Mouse (Mus musculus): ENCODE measurements at regions not wholly inside any gene's neighbourhood (a gene's known extent, or its start where the extent isn't known, plus 50 kb on each side); places are given as distances from the start of the nearest gene placed in this dataset.

DNA sequence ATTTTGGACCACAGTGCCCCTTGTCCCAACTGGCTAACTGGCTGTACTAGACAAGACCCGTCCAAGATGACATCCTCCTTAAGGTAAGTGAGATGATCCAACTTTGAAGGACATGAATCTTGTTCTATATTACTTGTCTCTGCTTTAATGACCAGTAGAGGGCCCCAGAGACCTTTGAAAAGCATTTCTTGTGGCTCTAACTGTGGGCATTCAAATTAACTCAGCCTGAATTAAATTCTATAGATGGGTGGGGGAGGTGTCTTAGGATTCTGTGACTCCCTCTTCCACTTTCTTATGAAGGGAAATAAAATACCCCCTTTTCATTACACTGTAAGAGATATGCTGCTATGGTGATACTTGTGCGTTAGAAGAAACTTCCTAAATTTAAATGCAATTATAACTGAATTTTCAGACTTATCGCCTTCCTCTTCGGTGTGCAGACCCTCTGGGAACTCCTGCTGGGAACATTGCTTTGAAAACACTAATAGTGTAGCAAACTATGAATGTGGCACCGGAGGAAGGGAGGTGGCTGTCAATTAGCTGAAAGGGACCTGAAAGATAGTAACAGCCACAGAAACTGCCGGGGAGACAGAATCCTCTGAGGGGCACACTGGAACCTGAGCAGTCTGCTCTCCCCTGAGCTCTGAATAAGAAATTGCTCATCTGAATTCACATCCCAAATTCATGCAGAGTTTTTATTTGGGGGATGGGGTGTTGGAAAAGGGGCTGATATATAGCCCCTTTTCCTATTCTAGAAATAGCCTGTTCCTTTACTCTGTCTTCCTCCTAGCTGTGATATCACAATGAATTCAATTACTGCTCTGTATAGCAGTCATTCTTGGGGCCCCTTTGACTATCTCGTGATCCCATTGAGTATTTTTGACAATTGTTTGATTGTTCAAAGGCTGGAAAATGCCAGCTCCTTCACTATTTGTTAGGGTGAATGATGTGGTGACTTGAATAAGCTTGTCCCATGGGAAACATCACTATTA is 179.9 kb upstream of the A1bg start:
- no peak overlapping the region for H3K27ac ChIP-seq
- no peaks in the 10 kb centered on the region for H3K9me3 ChIP-seq (replicated peaks)
- peaks cover 4% of the 10 kb centered on the region; the same call in 1 of the 2 replicates for H3K4me1 ChIP-seq
- H3K4me2 ChIP-seq: no peak overlapping the region
- no peak overlapping the region for H3K9ac ChIP-seq
- WGBS: 41% methylated on average over 7 of the region's 7 CpGs
- no peak overlapping the region for H3K4me3 ChIP-seq (replicated peaks)
- no peaks in the 10 kb centered on the region for H3K27me3 ChIP-seq
- H3K36me3 ChIP-seq: no peaks in the 10 kb centered on the region
- peak; percentile 46; the same call in 1 of the 2 replicates for ATAC-seq (replicated peaks; ENCODE audit: low FRiP score)

DNA sequence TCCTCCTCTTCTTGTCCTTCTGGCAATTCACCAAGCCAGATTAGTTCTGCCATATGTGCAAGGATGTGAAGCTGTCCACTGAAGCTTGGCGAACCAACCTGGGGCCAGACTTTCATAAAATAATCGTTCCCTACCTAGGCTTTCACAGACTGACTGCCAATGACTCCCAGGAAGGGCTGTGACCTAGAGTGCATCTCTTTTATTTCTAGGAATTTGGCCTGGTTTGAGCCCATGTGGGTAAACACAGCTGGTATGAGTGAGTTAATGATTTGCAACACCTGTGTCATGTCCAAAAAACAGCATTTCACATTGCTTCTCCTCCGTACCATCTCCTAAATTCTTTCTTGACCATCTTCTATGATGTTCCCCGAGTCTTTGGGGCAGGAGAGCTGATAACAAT is 178.0 kb upstream of the A1bg start:
- Histone ChIP-seq H3K27me3 (no peaks in the 10 kb centered on the region), H3K27ac (no peak overlapping the region), H3K9ac (no peak overlapping the region), H3K36me3 (no peaks in the 10 kb centered on the region), H3K9me3 (replicated peaks) (no peaks in the 10 kb centered on the region), H3K4me1 (peaks cover 4% of the 10 kb centered on the region; the same call in 1 of the 2 replicates), H3K4me2 (no peak overlapping the region), H3K4me3 (replicated peaks) (no peak overlapping the region)
- 60% methylated on average over 4 of the region's 4 CpGs for WGBS
- no peak for ATAC-seq (replicated peaks; ENCODE audit: low FRiP score)

DNA sequence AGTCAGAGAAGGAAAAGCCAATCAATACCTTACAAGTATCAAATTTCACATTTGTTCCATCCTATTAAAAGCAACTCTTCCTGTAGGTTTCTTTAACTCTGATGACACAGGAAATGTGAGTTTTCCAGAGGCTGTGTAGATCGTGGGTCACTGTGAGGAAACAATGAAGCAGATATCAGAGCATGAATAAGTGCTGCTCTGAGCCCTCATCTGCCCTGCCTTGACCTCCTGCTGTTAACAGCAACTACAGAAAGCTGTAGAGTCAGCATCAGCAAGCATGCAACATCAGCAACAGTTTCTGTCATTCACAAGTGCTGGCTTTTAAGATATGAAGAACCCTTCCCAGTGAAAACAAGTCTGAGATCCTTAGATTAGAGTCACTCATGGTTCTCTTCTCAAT is 176.2 kb upstream of the A1bg start:
- no peak overlapping the region for H3K4me2 ChIP-seq
- 27% methylated on average over 1 of the region's 1 CpGs for WGBS
- H3K9me3 ChIP-seq (replicated peaks): no peaks in the 10 kb centered on the region
- H3K4me1 ChIP-seq: peaks cover 4% of the 10 kb centered on the region; the same call in 1 of the 2 replicates
- ATAC-seq (replicated peaks; ENCODE audit: low FRiP score): no peak
- no peak overlapping the region for H3K9ac ChIP-seq
- H3K4me3 ChIP-seq (replicated peaks): no peak overlapping the region
- no peak overlapping the region for H3K27ac ChIP-seq
- H3K36me3 ChIP-seq: no peaks in the 10 kb centered on the region
- no peaks in the 10 kb centered on the region for H3K27me3 ChIP-seq

DNA sequence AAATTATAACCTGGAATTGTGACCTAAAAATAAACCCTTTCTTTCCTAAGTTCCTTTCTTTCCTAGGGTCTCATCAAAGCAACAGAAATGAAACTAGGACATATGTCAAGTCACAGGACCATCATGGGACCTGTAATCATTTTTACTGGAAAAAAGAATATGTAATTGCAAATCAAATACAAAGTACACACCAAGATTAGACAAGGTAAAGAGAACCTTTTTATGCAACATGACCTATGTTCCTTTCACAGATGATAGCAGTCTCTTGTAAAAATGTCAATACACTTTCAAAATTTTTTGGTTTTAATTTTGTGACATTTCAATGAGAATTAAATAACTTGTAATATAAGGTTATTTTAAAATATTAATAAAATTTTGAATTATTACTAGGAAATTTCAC is 175.7 kb upstream of the A1bg start:
- Histone ChIP-seq H3K36me3 (no peaks in the 10 kb centered on the region), H3K9ac (no peak overlapping the region), H3K4me1 (peaks cover 4% of the 10 kb centered on the region; the same call in 1 of the 2 replicates), H3K27me3 (no peaks in the 10 kb centered on the region), H3K27ac (no peak overlapping the region), H3K9me3 (replicated peaks) (no peaks in the 10 kb centered on the region), H3K4me2 (no peak overlapping the region), H3K4me3 (replicated peaks) (no peak overlapping the region)
- no peak for ATAC-seq (replicated peaks; ENCODE audit: low FRiP score)

DNA sequence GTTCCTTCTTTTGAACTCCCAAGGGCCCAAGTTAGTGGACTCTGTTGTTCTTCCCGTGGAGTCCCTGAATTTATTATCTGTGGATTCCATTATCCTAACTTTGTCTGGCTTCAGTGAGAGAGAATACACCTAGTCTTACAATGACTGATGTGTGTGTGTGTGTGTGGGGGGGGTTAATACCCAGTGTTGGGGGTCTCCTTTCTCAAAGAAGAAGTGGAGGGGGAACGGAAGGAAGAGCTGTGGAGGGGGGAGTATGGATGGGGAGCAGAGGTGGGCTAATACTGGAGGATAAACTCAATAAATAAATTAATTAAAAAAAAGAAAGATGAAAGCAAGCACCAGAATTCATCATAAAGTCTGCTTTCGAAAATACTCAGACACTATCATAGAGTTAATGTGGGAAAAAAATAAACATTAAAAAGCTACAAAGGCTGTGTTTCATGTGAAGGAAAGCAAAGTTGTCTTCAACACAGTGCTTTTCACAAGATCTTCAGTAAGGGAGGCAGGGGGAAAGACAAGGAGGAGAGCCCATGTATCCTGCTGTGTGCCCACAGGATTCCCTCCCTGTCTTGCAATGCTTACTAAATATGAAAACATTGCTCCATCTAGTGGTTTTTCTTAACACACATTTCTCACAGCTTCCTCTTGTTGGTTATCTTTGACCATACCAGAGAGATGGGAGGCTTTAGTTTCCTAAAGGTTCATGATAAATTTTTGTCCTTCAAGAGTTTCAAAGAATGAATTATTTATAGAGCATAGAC is 173.4 kb upstream of the A1bg start:
- 0 out of 2 replicates have a peak, but pooled peaks have one; percentile 40 for ATAC-seq (replicated peaks; ENCODE audit: low FRiP score)
- Histone ChIP-seq H3K27ac (no peak overlapping the region), H3K9me3 (replicated peaks) (no peaks in the 10 kb centered on the region), H3K27me3 (no peaks in the 10 kb centered on the region), H3K36me3 (no peaks in the 10 kb centered on the region), H3K9ac (no peak overlapping the region), H3K4me1 (no peaks in the 10 kb centered on the region), H3K4me2 (no peak overlapping the region), H3K4me3 (replicated peaks) (no peak overlapping the region)
- 68% methylated on average over 3 of the region's 3 CpGs for WGBS

DNA sequence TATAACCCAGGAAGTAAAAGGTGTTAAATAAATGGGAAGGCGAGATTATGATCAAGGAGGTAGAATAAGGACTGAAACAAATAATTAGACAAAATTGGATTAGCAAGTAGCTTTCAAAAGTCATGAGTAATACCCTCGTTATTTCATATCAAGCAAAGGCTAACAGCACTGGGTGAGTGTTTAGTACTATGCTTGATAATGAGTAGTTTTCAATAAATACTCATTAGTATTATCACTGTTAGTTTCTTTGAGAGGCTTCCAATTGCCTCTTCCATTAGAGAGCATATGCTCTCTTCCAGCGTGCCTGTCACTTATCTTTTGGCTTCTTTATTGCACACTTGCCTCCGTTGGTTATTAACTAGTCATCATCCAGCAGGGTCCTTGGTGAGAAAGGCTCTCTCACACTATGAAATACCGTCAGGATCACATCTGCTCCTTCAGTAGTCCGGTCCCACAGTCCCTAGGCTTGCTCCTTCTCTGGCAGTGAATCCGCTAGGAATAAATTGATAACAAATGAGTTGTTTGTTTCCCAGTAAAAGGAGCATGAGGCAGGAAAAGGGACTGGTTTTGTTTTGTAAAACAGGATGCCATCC is 132.3 kb upstream of the A1bg start:
- 79% methylated on average over 7 of the region's 7 CpGs for WGBS
- H3K4me1 ChIP-seq: no peaks in the 10 kb centered on the region
- no peaks in the 10 kb centered on the region for H3K27me3 ChIP-seq
- no peak overlapping the region for H3K4me2 ChIP-seq
- no peak overlapping the region for H3K9ac ChIP-seq
- no peak overlapping the region for H3K27ac ChIP-seq
- no peaks in the 10 kb centered on the region for H3K36me3 ChIP-seq
- ATAC-seq (replicated peaks; ENCODE audit: low FRiP score): no peak
- H3K9me3 ChIP-seq (replicated peaks): no peaks in the 10 kb centered on the region
- no peak overlapping the region for H3K4me3 ChIP-seq (replicated peaks)

DNA sequence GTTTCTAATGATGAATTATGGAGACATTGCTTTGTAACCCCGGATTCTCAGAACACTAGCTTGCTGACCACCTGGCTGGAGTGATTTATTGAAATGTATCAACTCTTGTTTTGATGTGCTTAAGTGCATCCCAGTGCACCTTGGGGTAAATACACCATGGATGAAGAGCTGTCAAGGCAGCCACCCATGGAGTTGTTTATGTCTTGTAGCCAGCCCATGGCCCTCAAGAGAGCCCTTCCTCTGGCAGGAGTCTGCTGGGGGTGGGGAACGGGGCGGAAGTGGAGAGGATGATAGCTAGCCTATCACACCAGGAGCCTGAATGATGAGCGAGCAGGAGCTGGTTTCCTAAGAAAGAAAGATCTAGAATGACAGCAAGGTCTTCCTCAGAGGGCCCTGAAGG is 128.6 kb upstream of the A1bg start:
- Histone ChIP-seq H3K4me1 (no peaks in the 10 kb centered on the region), H3K9ac (no peak overlapping the region), H3K27me3 (no peaks in the 10 kb centered on the region), H3K36me3 (no peaks in the 10 kb centered on the region), H3K27ac (no peak overlapping the region), H3K4me3 (replicated peaks) (no peak overlapping the region), H3K4me2 (no peak overlapping the region), H3K9me3 (replicated peaks) (no peaks in the 10 kb centered on the region)
- peak; percentile 46; the same call in 1 of the 2 replicates for ATAC-seq (replicated peaks; ENCODE audit: low FRiP score)
- 37% methylated on average over 4 of the region's 4 CpGs for WGBS

DNA sequence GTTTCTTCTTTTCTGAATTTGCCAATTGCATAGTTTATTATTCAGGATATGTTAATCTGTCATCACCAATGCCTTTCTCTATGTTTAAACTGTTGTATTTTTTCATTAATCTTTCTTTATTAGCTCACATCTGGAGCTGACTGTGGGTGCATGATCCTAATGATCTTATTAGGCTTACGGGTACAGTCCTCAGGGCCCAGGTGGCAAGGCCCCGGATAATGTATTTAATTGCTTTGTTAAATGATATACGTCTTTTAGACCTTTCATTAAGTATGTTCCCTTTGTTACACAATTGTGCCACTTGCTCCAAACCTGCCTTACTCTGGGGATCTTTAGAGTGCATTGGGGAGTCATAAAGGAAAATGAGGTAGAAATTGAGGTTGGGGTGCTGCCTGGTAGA is 86.7 kb upstream of the A1bg start:
- H3K9me3 ChIP-seq (replicated peaks): no peaks in the 10 kb centered on the region

DNA sequence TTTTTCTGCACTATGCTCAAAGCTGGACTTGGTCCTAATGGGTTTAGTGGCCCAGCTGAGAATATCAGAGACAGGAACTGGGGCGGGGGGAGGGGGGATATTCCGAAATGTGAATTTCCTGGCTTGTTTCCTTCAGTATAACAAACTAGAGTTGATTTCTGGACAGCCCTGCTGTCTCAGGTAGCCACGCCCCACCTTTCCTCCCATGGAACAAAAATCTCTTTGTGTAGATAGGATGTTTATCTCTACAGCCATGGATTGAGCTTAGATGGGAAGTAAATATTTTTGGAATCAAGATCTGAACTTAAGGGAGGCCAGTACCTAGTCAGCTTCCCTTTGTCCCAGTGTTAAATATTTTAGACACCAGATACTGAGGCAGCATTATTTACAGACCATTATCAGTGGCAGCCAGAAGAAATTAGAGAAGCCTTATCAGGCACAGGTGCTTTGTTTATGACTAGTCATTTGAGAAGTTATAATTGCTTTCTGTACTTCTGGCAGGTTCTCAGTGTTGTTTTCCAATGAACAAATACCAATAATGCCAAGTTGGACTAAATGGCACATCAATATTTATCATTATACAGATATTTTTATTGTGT is 84.7 kb upstream of the A1bg start:
- H3K36me3 ChIP-seq: no peaks in the 10 kb centered on the region
- no peaks in the 10 kb centered on the region for H3K27me3 ChIP-seq
- no peak for ATAC-seq (replicated peaks; ENCODE audit: low FRiP score)
- no peaks in the 10 kb centered on the region for H3K9me3 ChIP-seq (replicated peaks)
- no peak overlapping the region for H3K9ac ChIP-seq
- no peak overlapping the region for H3K4me2 ChIP-seq
- H3K4me3 ChIP-seq (replicated peaks): no peak overlapping the region
- no peak overlapping the region for H3K27ac ChIP-seq
- no peaks in the 10 kb centered on the region for H3K4me1 ChIP-seq
- 78% methylated on average over 3 of the region's 3 CpGs for WGBS

More for the DNA sequence above, 86.7 kb upstream of the A1bg start:
- ATAC-seq (replicated peaks; ENCODE audit: low FRiP score): no peak
- H3K27me3 ChIP-seq: no peaks in the 10 kb centered on the region
- H3K4me3 ChIP-seq (replicated peaks): no peak overlapping the region
- 79% methylated on average over 3 of the region's 3 CpGs for WGBS
- H3K36me3 ChIP-seq: no peaks in the 10 kb centered on the region
- H3K4me2 ChIP-seq: no peak overlapping the region
- H3K27ac ChIP-seq: no peak overlapping the region
- no peak overlapping the region for H3K9ac ChIP-seq
- no peaks in the 10 kb centered on the region for H3K4me1 ChIP-seq

DNA sequence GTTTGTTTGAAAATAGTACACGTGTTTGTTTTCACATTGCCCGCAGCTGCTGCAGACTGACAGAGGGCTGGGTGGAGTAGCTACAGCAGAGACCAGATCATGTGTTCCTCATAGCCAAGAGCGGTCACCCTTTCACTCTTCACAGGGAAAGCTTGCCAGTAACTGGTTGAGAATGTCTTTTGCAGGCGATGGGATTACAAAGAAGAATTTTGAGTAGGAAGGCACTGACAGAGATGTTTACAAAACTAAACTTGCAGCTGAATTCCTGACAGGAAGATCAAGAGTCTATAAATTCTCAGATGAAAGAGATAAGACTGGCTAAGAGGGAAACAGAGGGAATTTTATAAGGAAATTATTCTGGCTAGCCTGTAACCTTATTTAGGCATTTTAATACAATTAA is 83.8 kb upstream of the A1bg start:
- H3K27ac ChIP-seq: no peak overlapping the region
- no peaks in the 10 kb centered on the region for H3K36me3 ChIP-seq
- H3K9me3 ChIP-seq (replicated peaks): no peaks in the 10 kb centered on the region
- no peaks in the 10 kb centered on the region for H3K27me3 ChIP-seq
- WGBS: 55% methylated on average over 4 of the region's 4 CpGs
- H3K4me1 ChIP-seq: no peaks in the 10 kb centered on the region
- ATAC-seq (replicated peaks; ENCODE audit: low FRiP score): no peak
- H3K4me2 ChIP-seq: no peak overlapping the region
- no peak overlapping the region for H3K9ac ChIP-seq
- H3K4me3 ChIP-seq (replicated peaks): no peak overlapping the region

DNA sequence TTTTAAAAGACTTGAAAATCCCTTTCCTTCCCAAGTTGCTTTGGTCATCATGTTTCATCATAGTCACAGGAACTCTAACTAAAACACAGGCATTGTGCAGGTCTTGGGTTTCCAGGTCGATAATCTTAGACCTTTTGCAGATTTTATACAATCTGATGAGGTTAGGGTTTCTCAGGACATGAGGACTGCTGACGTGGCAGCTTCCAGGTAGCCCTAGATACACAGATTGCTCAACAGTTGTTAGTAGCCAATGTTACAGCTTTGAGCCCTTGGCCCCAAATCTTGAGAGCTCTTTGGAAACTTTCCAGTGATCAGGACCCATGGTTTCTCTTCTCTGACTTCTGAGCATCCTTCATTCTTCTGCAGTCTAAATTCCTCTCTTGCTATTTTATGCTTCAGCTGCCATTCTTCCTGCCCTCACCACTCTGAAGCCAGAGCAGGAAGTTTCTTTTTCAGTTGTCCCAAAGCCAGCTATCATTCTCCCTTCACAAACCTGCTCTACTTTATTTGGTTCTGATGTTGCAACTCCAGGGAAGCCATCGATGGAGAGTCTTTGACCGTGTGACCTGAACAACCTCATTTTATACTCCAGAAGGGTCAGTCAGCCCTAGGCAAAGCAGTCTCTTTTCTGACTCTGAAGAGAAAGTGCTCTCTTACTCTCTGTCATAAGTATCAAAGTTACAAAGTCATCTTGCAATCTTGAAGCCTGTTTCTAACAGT is 71.3 kb upstream of the A1bg start:
- H3K4me3 ChIP-seq (replicated peaks): no peak overlapping the region
- H3K4me2 ChIP-seq: no peak overlapping the region
- H3K27me3 ChIP-seq: no peaks in the 10 kb centered on the region
- H3K4me1 ChIP-seq: no peaks in the 10 kb centered on the region
- no peaks in the 10 kb centered on the region for H3K36me3 ChIP-seq
- 74% methylated on average over 4 of the region's 4 CpGs for WGBS
- no peaks in the 10 kb centered on the region for H3K9me3 ChIP-seq (replicated peaks)
- H3K27ac ChIP-seq: no peak overlapping the region
- no peak for ATAC-seq (replicated peaks; ENCODE audit: low FRiP score)
- no peak overlapping the region for H3K9ac ChIP-seq

All from kidney, embryonic 15.5 days (tissue).